Mouse (Mus musculus): Measurements from ENCODE around the gene Taok3.

GRCm38 (mm10) chr5:117291312-117291711 is 171.4 kb downstream of the Taok3 start:
- TF ChIP-seq CTCF (IDR thresholded peaks at IDR 0.05; ENCODE audit: low read depth) (no peak), EP300 (IDR thresholded peaks at IDR 0.05; ENCODE audit: low read depth) (no peak)
